Mouse (Mus musculus) spleen, postnatal 14 days (tissue): ENCODE data around the gene Srp68.
A peak's percentile ranks its signal among the peaks of the same experiment; 100 is the strongest.

Experiments
- DNase-seq, 2 experiments: peaks; one replicate each; pipeline ENCODE4 v3.0.0; 2021 to 2022; ENCODE audit warnings: low spot score in 2 of 2

Srp68 gene

GRCm38 (mm10) chr11:116209257-116209656, 64.8 kb downstream of the Srp68 start:
- DNase-seq: no peak

DNA sequence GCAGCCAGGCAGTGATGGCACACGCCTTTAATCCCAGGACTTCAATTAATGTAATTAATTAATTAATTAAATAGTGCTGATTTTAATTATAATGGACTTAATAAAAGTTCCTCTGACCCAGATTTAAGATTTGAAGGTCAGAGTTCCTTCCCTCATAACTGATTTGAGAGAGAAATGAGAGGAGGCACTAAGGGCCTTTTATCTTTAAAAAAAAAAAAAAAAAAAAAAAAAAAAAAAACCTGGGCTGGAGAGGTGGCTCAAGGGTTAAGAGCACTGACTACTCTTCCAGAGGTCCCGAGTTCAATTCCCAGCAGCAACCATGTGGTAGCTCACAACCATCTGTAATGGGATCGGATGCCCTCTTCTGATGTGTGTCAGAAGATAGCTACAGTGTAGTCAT, 65.4 kb downstream of the Srp68 start:
- no peak for DNase-seq

GRCm38 (mm10) chr11:116206678-116207077, 67.3 kb downstream of the Srp68 start:
- DNase-seq: no peak

DNA sequence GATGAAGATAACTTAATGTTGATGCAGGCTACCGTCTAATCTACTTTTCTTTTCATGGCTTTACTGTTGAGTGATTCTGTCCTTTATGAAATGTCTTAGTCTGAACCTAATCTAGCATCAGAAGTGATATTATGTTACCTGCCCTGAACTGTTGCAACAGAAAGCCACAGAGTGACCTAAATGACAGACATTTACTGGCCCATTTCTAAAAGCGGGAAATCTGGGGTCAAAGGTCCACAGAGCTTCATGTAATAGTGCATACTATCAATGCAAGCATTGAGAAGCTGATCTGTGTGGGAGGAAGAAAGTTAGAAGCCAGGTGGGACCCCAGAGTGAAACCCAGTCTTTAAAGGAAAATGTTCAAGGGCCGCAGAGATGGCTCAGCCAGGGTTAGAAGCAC, 70.9 kb downstream of the Srp68 start:
- DNase-seq: no peak

DNA sequence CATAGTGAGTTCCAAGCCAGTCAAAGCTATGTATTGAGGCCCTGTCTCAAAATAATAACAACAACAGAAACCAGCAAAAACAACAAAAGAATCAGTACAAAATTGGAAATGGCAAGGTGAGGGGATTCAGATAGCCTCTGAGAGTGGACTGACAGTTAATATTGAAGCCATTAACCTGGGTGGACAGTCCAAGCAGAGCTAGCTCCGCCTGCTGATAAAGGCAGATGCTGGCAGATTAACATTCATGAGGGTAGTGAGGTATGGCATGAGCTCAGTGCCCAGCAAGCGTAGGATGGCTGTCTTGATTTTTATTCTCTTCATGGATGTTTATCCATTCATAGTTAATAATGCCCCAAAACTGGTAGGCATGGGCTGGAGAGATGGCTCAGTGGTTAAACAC, 72.9 kb downstream of the Srp68 start:
- no peak for DNase-seq

GRCm38 (mm10) chr11:116198639-116199531, 75.1 kb downstream of the Srp68 start, which contains the start of the genes Ten1 and Acox1:
Gene Ten1 (plus strand): TSS chr11:116198855.
Gene Acox1 (minus strand): TSS chr11:116199045.
- peak; percentile 88 to 89 for DNase-seq

DNA sequence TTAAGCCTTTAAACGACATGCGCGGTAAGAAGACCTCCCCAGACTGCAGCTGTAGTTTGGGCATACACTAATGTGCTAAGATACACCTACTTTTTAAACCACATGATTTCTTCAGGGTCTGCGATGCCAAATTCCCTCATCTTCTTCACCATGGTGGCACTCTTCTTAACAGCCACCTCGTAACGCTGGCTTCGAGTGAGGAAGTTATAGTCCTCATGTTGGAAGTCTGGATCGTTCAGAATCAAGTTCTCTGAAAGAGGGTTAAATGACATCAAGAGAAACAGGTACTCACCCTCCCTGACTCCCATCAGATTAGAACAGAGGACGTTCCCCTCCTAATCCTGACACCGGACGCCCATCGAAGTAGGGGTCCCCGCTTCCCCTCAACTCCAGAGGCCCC, 75.9 kb downstream of the Srp68 start:
- no peak for DNase-seq

DNA sequence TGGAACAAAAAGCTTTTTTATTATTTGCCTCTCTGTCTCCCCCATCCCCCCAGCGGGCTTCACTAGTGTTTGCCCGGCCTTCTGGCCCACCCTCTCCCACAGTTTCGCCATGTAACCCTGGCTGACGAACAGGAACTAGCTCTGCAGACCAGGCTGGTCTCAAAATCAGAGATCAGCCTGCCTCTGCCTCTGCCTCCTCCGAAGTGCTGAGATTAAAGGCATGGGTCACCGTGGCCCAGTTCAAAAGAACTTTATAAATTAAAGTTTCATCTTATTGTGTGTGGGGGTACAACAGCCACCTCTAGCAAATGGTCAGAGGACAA, 76.5 kb downstream of the Srp68 start:
- no peak for DNase-seq

DNA sequence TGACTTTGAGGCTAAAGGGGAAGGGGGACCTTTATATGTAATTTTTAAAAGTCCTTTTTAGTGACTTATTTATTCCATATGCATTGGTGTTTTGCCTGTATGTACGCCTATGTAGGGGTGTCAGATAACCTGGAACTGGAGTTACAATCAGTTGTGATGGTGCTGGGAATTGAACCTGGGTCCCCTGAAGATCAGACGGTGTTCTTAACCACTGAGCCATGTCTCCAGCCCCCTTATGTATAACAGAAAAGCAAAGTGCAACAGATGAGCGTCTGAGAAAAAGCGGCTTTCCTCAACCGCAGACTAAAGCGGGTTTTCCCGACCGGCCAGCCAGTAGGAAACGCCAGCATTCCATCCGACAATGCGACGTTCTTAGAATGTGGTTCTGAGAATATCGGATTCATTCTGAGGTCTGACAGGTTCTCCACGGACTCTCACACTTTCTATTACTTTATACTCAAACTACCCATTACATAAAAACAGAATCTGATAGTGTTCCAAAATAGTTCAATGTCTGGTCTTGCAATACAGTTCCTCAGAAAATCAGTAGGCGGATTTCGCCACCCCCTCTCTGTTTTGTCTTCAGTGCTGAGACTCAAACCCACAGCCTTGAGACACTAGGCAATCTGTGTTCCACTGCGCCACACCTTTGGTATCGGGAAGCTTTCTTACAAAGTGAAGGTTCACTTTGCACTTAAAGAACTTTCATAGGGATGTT, 77.0 kb downstream of the Srp68 start:
- DNase-seq: no peak

- no peak for DNase-seq
Measured at GRCm38 (mm10) chr11:116196336-116196735, 77.7 kb downstream of the Srp68 start.

DNA sequence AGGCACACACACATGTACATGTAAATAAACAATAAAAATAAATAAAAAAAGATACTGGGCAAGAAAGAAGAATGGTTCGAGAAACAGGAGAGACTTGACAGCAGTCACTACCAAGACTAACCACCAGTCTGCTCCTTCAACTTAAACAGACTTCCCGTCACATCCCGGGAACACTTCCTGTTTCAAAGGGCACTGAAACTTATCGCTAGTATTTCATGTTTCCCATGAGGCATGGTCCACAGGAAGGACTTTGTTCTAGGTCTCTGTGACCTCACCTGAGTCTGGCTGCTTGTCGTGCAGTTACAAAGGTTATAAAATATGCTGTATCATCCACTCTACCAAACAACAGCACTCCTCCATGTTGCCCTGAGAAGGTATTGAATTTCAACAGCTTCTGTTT, 78.8 kb downstream of the Srp68 start:
- no peak for DNase-seq
